Mouse (Mus musculus): ENCODE results near the gene Gm10197.
"Not testable (repeated sequence)": the region's sequence is repeated elsewhere in the genome, so short reads cannot be mapped to it uniquely, and the experiment has no call there.

Gm10197 gene

DNA sequence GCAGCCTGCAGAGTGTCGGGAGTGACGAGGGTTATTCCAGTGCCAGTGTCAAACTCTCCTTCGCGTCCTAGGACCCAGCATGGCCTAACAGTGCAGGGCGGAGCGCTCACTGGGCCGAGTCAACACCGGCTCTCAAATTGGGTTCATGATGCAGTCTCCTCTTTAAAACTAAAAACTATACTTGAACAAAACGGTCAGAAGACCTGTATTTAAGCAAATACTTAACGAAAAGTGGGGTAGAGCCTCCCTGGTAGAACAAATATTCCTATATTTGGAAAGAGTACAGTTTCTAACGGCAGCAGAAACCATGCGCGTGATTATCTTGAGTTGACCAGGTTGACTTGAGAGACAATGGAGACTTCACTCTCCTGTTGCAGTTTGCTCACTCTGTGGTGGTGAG is at the start of gene Gm10197:
Gene Gm10197, minus strand, starts transcription at position 101 of the 400 bp plus-strand sequence.
- no peak for DNase-seq

DNA sequence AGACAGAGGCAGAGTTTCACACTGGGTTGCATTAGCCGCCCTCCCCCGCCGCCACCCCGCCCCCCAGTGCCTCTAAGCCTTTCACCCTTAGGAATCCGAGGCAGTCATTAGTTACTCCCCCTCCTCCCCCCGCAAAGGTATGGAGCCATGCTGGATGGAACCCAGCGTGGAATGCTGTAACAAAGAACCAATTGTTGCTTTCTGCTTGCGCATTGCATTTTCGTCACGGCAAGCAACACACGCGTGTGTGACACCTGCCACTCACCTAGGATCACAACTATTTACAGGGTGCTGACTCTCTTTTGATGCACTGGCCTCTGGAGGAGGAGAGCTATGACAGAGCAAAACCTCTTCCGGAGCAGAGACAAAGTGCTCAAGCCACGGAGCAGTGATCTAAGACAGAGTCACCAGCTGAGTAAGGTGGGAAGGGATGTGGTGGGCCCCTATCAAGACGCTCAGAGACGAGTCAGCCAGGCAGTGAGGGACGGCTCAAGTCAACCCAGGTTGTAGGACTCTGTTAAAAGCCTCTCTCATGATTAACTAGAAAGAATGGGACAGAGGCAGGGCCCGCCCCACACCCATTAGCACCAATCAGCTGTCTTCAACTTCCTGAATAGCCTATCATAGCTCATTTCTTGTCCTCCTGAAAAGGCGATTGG is 49.5 kb upstream of the Gm10197 start:
- peak; percentile 82 for DNase-seq

DNA sequence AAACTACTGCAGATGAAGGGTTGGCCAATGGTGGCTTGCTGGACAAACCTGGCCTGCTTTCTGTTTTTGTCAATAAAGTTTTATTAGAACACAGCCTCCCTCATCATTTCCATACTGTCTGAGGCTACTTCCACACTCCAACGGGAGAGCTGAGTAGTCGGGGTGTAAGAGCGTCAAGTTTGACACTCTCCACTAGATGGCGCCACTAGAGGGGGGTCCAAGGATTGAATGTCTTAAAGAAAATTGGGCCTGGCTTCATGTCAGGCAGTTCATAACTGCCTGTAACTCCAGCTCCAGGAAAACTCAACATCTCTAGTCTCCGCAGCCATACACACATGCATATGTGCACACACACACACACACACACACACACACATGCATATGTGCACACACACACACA is 48.3 kb upstream of the Gm10197 start:
- peak; percentile 88 for DNase-seq

DNA sequence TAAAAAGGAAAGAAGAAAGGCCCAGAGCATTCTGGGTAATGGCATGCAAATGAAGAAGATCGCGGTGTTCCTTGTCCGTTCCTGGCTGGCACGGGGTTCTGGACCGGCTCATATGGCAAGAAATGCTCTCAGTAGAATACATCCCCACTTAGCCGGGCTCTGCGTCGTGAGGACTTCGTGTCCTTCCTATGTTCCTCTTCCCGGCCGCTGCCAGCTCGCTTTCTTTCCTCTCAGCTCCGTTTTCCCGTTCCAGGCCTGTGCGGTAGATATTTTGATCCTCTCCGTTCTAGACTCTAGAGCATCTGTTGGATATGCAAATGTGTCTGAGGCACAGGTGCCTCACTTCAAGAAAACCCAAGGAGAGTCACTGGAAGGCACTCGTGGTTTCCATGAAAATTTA is 43.6 kb upstream of the Gm10197 start:
- DNase-seq: no peak

DNA sequence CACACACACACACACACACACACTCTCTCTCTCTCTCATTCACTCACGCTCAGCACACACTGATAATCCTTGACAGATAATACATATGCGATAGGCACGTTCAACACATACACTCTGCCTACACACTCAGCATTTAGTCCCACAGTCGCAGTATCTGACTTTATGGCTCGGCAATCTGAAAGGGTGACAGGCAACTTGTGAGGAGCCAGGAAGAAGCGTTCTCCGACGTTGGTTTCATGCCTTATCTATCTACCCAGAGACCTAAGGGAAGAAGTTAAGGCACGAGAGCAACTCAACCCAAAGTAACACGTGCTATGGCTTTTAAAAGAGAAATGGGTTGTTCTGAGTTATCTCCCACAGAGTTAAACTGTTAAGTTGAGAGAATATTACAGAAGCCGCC is 43.1 kb upstream of the Gm10197 start:
- DNase-seq: no peak

DNA sequence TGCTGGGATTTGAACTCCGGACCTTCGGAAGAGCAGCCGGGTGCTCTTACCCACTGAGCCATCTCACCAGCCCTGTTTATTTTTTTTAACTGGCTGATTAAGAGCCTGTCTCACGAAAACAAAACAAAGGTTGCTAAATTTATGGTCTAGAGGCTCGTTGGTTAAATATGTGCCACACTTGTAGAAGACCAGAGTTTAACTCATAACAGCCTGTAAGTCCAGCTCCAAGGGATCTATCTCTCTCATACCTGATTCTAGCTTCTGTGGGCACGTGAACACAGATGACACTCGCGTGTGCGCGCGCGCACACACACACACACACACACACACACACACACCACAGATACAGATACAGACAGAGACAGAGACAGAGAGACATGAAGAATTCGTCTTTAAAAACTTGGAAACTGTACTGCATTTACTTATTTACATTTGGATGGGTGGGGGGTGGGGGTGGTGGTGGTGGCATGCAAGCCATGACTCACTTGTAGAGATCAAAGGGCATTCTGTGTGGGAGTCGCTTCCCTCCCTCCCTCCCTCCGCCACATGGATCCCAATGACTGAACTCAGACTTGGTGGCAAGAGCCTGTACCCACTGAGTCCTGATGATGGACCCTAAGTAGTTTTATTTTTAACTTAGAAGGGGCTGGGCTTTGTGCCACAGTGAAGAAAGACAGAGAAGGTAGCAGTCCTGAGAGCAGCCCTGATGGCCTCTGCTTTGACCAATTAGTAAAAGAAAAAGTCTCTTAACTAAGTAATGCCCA is 42.2 kb upstream of the Gm10197 start:
- no peak for DNase-seq

DNA sequence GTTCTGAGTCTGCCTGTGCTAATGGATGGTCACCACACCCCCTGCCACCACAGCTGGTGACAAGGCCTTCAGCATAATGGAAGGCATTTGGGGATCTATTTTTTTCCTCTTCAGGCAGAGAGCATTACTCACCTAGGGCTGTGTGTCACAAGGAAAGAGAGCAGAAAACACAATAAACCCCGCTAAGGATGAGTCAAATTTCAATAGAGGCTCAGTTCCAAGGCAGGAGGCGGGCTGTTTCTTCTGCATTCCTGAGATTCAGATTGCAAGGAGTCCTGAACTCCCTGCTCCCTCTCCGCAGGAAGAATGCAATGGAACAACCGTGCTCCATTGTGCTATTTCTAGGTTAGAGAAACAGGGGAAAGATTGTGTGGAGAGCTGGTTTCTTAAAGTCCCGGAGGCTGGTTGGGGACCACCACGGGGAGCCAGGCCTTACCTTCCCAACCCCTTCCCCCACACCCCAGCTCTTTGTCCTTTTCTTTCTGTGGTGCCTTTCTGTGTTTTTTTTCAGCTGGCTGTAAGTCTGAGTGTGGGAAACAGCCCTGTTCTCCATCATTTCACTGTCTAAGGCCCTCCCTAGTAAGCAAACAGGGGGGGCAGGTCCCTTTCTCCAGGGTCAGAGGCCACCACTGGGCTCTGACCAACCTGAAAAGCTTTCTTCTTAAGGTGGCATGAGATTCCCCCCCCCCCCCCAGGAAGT is 40.7 kb upstream of the Gm10197 start:
- no peak for DNase-seq

DNA sequence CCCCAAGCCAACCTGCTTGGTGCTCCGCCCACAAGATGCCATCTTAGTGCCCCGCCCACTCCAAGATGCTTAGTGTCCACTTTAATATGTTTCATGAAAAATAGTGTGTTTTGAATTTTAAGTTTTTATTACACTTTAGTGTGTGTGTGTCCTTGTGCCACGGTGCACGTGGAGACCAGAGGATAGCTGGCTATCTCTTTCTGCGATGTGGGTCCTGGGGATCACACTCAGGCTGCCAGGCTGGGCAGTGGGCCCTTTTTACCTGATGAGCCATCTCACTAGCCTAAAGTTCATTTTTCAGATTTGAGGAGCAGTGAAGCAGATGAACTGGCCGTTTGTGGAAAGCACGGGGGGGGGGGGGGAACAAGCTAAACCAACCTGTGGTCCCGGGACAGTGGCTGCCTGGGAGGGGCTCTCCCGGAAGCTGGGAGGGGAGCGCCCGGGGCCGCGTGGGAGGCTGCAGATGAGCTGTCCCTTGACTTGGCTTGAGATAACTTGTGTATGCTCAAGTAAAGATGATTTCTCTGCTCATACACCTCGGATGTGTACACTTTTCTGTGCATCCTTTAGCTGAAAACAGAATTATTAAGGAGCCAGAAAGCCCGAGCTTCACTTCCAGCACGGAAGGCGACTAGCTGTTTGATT is 38.2 kb upstream of the Gm10197 start:
- no peak for DNase-seq

DNA sequence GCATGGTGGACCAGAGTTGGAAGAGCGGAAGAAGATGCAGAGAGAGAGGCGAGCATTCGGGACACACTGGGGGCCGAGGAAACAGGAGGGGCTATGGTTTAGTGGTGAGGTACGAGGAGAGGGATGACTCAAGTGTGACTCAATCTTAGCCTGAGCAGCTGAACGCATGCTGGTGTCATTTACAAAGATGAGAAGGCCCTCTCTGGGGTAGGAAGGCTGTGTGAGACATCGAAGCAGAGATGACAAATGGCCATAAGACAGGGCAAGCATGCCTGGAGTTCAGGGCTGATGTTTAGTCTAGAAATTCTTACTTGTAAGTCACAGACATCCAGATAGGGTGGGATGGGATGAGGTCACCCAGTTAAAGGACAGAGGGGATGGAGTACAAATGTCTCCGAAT is 36.8 kb upstream of the Gm10197 start:
- DNase-seq: no peak

DNA sequence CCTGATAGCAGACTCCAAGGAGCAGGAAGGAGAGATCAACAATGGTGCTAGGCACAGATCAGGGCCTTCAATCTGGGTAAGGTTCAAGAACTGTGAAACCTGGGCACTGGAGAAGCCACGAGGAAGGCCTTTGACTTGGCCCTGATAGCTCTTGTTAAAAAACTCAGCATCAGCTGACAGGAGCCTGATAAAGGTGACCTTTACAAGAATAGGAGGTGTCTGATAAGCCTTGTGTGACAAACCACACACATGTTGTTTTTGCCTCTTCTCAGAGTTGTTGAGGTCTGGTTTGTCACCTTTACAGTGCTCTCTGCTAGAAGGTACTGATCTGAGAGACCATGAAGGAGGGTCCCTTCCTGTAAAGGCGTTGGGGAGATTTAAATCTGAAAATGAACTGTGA is 35.8 kb upstream of the Gm10197 start:
- no peak for DNase-seq

DNA sequence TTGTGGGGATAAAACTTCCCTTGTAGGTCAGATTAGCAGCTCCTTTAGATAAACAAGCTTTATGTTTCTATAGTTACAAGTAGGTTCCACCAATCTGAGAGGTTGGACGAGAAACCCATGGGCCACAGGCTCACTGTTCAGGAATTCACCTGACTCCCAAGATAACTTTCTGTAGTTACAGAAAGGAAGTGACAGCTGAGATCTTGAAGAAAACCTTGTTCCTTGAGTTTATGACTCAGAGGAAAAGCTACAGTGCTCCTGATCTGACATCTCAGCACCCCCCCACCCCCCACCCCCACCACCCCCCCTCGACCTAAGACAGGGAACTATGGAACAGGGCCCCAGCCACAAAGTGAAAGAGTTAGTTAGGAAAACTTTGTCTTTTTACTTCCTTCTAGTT is 34.2 kb upstream of the Gm10197 start:
- no peak for DNase-seq

DNA sequence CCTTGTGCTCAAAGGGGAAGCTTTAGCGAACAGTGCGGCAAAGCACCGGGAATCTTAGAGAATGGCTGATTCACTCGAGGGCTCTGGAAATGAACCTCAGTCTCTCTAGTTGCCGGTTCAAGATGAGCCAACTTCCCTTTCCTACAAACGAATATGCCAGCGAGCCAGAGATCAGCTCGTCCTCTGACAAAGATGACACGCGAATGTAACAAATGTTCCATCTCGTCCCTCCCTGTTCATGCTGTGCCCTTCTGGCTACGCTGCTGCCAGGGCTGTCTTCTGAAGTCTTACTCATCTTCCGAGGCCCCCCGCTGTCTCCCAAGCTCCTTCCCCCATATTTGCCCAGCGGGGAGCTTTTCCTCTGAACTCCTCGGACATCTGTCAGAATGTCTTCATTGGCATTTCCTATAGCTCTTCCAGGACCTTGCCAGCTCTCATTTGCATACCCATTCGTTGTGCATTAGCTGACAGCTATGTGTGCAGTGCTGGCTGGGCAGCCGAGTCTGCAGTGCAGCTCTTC is 33.3 kb upstream of the Gm10197 start:
- DNase-seq: no peak

DNA sequence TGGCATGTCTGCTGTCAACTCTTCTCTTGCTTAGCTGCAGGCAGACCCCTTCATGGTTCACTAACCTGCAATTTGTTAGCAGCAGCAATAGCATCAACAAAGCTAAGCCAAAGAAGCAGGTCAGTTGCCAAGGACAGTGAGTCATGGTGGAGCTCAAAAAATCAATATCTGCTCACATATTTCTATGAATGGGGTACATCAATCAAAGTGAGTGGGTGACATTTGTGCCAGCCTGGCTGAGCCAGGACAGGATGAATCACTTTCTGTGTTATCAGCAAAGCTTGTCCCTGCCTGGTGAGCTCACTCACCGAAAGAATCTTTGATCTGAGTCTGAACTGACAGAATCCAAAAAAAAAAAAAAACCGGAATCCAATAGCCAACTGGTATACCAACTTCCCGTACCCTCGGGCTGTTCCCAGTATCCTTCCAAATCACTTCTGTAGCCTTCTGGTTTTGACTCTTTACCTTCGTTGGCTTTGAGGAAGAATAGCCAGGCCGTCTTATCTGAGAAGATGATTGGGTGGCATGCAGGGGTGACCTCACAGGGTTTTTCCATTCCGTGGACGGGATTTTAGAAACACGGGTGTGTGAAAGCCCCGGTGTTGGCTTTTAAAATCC is 32.8 kb upstream of the Gm10197 start:
- DNase-seq: no peak

DNA sequence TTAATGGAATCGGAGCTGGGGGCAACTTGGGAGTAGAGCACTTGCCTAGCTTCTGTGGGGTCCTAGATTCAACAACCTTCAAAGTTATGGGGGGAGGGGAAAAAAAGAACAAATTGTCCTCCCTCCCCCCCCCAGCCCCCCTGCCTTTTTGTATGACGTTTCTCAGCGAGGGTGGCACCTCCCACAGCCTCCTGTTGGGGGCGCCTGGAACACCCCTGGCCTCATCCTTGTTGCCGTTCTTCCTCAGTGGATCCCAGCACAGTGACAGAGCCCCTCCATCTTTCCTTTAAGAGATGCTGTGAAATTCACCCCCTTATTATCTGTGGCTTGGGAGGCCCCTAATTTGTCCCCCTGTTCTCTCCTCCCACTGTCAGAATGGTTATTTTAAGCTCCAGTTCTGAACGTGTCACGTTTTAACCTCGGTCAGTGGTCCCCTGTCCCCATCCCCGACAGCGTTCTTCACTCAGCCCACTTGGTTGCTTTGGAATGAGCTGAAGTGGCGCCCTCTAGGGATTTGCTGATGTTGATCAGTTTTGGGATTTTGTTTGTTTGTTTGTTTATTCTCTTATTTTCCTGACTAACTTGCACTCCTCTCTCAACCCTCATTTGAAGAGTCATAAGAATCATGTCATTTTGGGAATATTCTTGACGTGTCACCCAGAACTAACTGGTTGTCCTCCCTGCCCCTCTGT is 31.3 kb upstream of the Gm10197 start:
- no peak for DNase-seq

DNA sequence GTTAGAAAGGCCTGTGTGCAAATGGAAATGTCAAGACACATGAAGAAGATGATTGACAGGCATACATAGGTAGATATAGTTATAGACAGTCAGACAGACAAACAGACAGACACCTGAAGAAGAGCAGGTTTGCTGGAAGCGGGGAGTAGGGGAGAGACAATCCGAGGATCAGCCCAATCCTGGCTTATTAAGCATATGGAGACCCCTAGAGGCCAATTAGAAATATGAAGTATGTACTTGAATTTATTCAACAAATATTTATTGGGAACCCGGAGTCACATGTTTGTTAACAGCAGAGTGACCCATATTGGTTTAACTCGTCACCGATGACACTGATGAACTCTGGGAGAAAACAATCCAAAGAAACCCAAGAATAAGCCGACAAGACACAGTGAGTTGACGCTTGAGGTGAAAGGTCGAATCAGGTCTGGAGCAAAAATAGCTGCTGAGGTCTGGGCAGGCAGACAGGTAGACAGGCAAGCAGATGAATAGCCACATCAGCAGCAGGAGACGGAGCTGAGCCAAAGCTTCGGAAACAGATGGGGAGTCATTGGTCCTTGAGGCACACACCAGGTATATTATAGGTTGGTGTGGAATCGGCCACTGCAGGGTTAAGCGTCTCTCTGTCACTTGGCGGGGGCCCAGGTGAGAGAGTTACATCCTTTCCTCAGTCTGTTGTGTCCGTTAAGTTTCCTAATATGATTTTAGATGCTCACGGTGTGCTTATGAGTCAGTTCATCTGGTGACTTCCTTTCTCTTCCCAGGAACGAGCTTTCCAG is 29.0 kb upstream of the Gm10197 start:
- no peak for DNase-seq

DNA sequence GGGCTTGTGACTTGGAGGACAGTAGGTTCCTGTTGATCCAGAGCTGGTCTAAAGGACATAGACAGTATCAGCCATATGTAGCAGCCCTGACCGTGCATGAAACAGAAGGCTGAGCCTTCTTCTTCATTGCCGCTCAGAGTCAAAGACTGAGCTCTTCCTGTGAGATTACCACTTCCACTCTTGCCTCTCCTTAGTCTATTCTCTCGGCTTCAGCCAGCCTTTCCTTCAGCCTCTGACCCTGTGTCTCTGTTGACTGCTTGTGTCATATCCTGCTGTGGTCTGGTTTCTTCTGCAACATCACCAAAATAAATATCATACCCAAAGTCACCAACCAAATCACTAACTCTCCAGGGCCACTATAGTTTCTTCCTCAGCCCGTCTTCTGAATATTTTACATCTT is 27.6 kb upstream of the Gm10197 start:
- no peak for DNase-seq

DNA sequence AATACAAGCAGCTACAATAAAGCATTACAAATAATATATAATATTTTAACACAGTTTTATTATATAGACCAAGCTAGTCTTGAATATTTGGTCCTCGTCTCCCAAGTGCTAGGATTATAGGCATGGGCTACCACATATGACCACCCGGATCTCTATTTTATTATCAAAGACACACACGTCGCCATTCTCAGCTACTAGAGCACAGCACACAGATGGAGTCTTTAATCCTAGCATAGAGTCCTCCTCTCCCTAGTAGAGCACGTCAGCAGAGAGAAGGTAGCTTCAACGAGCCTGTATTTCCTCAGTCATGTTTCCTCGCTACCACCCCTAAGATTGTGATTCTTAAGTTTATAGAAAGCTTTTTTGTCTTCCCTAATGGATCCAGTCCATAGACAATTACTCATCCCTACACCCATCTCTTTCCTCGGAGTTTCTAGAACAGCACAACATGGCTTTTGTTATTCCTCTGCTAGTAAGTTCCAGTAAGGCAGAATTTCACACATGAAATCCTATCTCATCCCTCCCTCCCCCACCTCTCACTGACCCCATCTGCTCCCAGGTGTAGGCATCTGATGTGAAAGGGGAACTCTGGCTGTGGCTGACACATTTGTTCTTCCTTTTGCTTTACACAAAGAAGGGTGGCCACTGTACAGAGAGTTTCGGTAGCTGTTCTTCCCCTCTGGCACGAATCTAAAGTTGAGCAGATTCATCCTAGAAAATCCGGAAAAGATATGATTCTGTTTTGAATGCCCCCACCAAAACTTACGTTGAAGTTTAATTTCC is 26.1 kb upstream of the Gm10197 start:
- DNase-seq: no peak

DNA sequence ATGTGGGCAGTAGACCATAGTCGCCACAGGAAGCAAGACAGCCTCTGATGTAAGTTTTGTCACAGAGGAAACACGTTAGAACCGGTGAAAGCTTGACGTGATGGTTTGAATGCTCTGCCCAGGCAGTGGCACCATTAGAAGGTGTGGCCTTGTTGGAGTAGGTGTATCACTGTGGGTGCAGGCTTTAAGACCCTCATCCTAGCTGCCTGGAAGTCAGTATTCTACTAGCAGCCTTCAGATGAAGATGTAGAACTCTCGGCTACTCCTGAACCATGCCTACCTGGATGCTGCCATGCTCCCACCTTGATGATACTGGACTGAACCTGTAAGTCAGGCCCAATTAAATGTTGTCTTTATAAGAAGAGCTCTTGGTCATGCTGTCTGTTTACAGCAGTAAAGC is 24.2 kb upstream of the Gm10197 start:
- DNase-seq: not testable (repeated sequence)

DNA sequence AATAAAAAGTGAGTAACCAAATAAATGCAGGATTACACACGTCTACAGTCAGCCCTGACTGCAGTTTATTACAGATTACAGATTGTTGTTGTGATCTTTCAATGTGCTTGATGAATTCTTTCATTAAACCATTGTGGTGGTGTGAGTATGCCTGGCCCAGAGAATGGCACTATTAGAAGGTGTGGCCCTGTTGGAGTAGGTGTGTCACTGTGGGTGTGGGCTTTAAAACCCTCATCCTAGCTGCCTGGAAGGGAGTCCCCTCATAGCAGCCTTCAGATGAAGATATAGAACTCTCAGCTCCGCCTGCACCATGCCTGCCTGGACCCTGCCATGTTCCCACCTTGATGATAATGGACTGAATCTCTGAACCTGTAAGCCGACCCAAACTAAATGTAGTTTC is 23.4 kb upstream of the Gm10197 start:
- not testable (repeated sequence) for DNase-seq

DNA sequence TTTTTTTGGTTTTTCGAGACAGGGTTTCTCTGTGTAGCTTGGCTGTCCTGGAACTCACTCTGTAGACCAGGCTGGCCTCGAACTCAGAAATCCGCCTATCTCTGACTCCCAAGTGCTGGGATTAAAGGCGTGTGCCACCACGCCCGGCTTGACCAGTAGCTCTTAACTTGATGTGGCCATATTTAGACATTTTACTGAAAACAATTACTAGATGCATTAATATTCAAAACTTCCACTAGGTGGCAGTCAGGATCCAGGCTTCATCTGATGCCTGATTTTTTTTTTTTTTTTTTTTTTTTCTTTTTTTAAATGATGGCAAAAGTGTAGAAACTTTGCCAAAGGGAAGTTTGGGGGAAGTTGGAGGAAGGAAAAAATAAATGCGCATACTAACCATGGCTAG is 23.0 kb upstream of the Gm10197 start:
- peak; percentile 29 for DNase-seq

DNA sequence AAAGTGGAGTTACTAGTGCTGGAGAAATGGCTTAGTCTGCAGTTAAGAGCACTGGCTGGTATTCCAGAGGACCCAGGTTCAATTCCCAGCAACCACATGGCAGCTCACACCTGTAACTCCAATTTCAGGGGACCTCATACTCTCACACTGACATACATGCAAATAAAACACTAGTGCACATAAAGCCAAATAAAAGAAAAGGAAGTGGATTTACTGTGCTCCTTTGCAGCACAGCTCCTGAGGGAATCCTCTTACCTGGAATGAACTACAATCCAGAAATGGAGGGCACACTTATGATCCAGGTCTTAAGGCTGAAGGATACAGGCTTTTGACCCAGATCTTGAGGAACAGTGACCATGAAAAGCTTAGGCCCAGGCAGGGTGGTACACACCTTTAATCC is 22.1 kb upstream of the Gm10197 start:
- DNase-seq: no peak
